In genomic region chr16:30960266-30960665, GRCm38 (mm10) we compare ENCODE assay signal across 10 mouse cellular contexts.
"Had no signal": no experiment of that assay in that cellular context is flagged by ENCODE, and none has a peak within 500 bp of the region (broad histone marks: within the 10 kb centered on the region; RNA-seq: fewer than 3 reads in every experiment).

No protein-coding gene starts in this region.

- H3K27ac ChIP-seq: kidney, postnatal 0 days; limb, embryonic 10.5 days; limb, embryonic 13.5 days had no signal

- H3K4me2 ChIP-seq: limb, embryonic 13.5 days; liver, embryonic 15.5 days; midbrain, embryonic 11.5 days had no signal

- H3K27me3 ChIP-seq: limb, embryonic 13.5 days; liver, embryonic 15.5 days had no signal

- H3K36me3 ChIP-seq: liver, embryonic 15.5 days had no signal

- H3K4me1 ChIP-seq: limb, embryonic 10.5 days; limb, embryonic 13.5 days had no signal

- H3K9ac ChIP-seq: limb, embryonic 13.5 days; liver, embryonic 15.5 days had no signal

- DNase-seq: layer of hippocampus, postnatal 36 days; lung, adult 2 months; lung, postnatal 14 days; midbrain, embryonic 14.5 days; thymus, adult 18-20 months had no signal

- H3K9me3 ChIP-seq: limb, embryonic 10.5 days; limb, embryonic 13.5 days; liver, embryonic 15.5 days had no signal

- H3K4me3 ChIP-seq: limb, embryonic 10.5 days; limb, embryonic 13.5 days; liver, embryonic 15.5 days had no signal
